Mouse (Mus musculus) cerebellum, adult 8-10 months (tissue): ENCODE results near the gene Dnm1l.
"Not testable (repeated sequence)": the region's sequence is repeated elsewhere in the genome, so short reads cannot be mapped to it uniquely, and the experiment has no call there.

Experiments
- DNase-seq: peaks from one replicate; pipeline ENCODE4 v3.0.0; 2022

The Dnm1l gene

DNA sequence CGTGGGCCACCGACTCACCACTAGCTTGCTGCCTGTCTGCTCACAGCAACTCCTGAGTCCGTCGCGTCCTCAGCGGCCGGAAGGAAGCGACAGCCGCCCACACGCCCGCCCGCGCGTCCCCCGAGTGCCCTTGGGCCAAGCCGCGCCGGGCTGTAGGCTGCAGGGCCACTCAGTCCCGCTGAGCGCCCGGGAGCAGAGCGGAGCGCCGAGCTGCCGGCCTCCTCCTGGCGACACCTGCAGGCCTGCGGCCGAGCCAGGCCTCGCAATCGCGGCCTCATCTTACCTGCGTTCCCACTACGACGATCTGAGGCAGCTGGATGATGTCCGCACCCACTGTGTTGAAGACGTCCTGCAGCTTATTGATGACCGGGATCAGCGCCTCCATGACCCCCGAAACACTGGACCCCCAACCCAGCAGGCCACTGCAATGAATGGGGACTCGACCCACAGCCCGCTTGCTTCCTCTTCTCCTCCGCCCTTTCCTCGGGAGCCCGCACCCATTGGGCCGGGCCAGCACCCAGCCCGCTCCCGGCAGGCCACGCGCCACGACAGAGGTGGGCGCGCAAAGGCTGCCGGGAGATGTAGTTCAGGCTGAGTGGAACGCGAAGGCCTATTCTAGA is at the start of gene Dnm1l:
TSS of gene Dnm1l (minus strand) at position 479 of the 620 bp plus-strand sequence.
- peak; percentile 91 for DNase-seq

DNA sequence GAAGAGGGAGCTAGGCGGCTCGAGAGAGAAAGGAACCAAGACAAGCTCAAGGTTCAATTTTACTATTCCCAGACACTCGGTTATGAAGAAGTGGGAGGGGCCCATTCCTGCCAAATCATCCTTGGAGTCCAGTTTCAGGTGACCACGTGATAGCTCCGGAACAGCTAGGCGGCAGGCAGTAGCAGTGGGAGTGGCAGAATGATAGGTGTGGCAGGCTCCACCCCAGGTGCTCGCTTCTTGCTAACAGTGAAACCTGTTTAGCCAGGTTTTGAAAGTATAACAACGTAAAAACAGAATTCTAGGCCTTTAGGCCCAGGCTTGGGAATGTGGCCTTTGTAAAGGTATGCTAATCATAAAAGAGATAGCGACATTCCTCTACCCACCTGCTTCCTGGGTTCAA is 8.5 kb upstream of the Dnm1l start:
- not testable (repeated sequence) for DNase-seq

DNA sequence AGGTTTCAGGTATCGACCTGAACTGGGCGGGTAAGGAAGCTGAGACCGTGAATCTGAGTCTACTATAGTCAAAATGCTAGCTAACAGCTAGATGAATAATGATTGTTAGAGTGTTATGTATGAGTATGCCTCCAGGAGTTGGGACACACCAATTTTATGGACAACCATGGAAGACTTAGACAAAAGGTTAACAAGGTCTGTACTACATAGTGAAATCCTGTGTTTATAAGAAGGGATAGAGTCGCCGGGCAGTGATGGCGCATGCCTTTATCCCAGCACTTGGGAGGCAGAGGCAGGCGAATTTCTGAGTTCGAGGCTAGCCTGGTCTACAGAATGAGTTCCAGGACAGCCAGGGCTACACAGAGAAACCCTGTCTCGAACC is 333 bp upstream of the Dnm1l start:
- DNase-seq, result not testable (repeated sequence)

DNA sequence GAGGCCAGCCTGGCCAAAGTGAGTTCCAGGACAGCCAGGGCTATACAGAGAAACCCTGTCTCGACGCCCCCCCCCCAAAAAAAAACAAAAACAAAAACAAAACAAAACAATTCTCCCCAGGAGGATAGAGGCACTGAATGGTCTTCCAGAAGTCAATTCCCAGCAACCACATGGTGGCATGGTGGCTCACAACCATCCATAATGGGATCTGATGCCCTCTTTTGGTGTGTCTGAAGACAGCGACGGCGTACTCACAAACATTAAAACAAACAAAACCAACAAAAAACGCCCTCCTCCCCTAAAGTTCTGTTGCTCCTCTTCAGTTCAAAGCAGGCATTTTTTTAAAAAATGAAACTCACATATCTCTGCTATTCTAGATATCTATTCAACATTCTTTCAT is 851 bp downstream of the Dnm1l start:
- peak; percentile 13 for DNase-seq

DNA sequence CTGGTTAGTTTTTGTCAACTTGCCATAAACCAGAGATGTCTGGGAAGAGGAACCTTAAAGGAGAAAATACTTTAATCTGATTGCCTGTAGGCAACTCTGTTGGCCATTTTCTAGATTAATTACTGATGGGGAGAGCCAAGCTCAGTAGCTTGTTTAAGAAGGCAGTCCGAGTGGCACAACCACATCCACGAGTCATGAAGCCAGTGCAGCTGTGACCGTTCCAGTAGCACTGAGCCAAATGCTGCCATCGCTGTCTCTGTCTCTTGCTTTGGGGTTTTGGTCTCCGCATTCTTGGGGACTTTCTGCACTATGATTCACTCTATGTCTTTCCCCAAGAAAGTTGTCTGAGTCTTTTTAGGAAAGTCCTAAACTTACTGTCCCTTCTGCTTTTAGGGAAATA is 12.3 kb downstream of the Dnm1l start:
- no peak for DNase-seq

DNA sequence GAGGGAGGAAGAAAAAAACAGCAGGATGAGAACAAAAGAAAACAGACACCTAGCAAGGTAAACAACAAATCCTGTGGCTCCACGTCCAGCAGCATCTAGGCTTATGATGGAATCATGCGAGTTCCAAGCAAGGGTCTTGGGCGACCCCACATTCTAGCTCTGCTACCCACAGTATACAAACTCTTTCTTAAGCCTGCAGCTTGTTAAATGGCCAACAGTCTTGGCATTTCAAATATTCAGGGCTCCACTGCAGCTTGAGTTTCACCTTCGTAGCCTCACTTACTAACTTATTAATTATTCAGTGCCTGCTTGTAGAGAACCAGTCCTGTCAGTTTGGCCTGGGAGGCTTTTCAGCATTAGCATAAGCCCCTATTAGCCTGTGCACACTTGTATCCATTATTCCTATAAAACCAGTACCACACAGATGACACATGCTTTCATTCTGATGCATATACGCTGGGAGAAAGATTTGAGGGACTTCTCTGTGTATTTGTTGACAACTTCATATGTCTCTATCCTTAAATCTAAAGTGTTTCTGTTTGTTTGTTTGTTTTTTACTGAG is 32.9 kb downstream of the Dnm1l start:
- no peak for DNase-seq

DNA sequence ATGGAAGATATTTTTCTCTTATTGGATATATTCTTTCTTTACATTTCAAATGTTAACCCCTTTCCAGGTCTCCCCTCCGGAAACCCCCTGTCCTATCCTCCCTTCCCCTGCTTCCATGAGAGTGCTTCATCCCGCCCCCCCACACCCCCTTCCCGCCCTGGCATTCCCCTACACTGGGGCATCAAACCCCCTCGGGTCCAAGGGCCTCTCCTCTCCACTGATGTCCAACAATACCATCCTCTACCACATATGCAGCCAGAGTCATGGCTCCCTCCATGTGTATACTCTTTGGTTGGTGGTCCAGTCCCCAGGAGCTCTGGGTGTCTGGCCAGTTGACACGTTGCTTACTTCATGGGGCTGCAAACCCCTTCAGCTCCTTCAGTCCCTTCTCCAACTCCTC is 47.4 kb downstream of the Dnm1l start:
- DNase-seq, result no peak

DNA sequence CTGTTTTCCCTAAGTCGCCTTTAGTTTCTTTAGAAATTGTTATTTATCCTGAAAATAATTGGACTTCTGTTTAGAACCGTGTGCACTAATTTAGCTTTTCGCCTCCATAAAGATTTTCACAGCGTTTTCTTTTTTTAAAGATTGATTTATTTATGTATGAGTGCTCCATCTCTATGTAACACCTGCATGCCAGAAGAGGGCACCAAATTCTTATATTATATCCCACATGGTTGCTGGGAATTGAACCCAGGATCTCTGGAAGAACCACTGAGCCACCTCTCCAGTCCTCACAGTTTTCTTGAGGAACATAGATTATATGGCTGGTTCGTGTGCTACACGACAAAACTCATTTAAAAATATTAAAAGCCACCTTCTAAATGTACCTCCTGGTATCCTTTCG is 54.9 kb downstream of the Dnm1l start:
- DNase-seq, result no peak

DNA sequence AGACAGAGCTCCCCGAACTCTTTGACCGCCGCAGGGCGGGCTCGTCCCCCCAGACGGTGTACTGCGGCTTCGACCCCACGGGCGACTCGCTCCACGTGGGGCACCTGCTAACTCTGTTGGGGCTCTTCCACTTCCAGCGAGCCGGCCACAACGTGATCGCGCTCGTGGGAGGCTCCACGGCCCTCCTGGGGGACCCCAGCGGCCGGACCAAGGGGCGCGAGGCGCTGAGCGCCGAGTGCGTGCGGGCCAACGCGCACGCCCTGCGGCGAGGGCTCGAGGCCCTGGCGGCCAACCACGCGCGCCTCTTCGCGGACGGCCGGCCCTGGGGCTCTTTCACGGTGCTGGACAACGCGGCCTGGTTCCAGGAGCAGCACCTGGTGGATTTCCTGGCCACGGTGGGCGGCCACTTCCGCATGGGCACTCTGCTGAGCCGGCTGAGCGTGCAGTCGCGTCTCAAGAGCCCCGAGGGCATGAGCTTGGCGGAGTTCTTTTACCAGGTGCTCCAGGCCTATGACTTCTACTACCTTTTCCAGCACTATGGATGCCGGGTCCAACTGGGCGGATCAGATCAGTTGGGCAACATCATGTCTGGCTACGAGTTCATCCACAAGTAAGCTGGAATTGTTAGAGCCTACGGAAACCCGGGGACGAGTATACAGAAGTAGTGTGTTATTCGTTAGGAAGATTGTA is 55.5 kb downstream of the Dnm1l start:
- peak; percentile 44 for DNase-seq

DNA sequence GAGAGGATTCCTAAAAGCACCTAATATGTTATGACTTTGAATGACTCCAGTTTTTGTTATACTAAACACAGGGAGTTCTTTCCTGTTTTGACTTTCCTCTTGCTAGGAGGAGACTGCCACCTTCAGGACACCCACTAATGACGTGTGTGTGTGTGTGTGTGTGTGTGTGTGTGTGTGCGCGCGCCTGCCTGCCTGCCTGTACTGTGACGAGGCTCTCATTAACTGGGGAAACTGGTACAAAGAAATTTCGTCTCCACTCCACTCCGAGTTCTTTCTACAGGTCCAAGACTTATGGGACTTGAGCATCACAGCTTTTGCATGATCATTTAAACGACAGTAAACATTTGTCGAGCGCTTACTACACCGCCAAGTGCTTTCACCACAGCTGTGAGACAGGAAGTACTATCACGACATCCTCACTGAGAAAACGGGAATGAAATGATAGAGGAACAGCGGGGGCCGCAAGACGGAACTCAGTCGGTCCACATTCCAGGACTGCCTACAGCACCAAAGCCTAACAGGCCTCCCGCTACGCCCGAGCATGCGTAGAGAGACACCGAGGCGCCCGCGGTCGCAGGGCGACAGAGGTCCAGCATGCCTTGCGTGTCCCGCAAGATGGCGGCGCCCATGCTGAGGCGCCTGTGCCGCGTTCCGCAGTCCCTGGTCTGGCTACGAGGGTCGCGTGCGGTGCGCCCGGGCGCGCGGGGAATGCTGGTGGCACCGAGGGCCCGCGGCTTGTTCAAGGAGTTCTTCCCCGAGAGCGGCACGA is 56.2 kb downstream of the Dnm1l start, which contains the start of gene Yars2:
TSS of gene Yars2 (plus strand) at position 597 of the 769 bp plus-strand sequence.
- DNase-seq, result peak; percentile 91

DNA sequence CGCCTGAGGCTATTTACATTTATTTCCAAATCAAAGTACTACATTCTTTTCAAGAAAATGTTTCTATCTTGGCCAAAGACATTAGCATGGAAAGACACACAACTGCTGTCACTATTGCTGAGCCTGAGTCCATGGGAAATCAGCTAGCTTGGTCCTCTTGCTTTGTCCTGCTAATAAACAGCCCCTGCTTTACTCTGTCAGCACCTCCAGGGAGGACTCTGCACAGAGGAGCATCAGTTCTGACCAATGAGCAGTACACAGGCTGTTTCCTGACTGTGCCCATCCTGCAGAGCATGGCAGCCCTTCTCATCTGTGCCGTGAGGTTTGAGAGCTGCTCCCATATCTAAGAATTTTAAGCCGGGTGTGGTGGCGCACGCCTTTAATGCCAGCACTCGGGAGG is 85.0 kb downstream of the Dnm1l start:
- no peak for DNase-seq

DNA sequence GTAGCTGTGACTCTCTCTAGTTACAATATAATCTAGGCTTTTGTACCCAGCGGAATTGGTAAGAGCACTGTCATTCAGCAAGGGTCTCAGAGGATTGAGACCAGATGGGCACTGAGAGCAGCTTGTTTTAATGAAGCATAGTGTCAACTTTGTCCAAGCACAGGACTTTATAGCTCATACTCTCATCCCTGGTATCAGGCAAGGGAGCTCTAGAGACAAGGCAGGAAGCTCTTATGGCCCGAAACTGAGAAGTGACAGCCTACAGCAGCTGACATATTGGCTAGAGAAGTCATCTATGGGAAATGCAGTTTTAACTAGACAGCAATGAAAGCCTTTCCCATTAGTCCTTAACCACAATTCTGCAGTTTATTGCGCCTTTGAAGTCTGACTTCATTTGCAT is 85.8 kb downstream of the Dnm1l start:
- DNase-seq, result no peak

DNA sequence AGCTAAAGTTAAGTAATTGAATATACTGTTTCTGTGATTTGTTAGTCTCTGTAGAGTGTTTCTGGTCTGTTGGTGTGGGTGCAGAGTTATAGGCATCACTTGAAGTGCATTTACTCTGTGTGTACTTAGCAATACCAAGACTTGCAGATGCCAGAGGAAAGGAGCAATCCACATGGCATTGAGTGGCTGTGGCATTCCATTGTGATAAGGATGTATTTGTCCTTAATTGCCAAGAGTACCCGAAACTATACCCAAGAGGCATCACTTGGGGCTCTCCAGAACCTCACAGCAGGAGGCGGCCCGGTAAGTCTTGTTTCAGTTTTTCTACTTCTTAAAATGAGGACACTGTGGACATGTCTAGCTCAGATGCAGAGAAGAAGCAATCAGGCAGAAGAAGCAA is 96.3 kb downstream of the Dnm1l start:
- no peak for DNase-seq
